Mouse (Mus musculus): ENCODE results near the gene Akap7.

- TF ChIP-seq GATA1 (IDR thresholded peaks at IDR 0.05; ENCODE audit: low read length) (no peak), TAL1 (IDR thresholded peaks at IDR 0.05; ENCODE audit: low read length) (no peak)
Measured at GRCm38 (mm10) chr10:25198048-25198447, 109.6 kb downstream of the Akap7 start.

Measured in erythroblast, embryonic 14.5 days (primary cell).